Mouse (Mus musculus) adrenal gland, postnatal 14 days (tissue): ENCODE results near the gene Fbxw13. TPM values are rescaled to one million over a fixed set of nuclear protein-coding genes. Genes with fewer than 3 reads are reported as not detected.
"Not testable (repeated sequence)": the region's sequence is repeated elsewhere in the genome, so short reads cannot be mapped to it uniquely, and the experiment has no call there.

Experiments used
- DNase-seq: peaks from one replicate; pipeline ENCODE4 v3.0.0; 2021; ENCODE audit warnings: mixed read lengths
- long read RNA-seq, 2 experiments: library from polyadenylated mRNA; stranded (forward); transcript quantifications; one replicate each; pipeline ENCODE4 v2.0.0; 2021
- total RNA-seq: library from RNA; stranded (reverse); gene quantifications from 2 replicates; pipeline ENCODE4 v1.2.3, GENCODE M21; 2021

Gene Fbxw13
- not detected in 2 replicates for total RNA-seq
- long read RNA-seq, experiment 1, result 0 reads
- long read RNA-seq, experiment 2, result 0 reads

GRCm38 (mm10) chr9:109195875-109196274 is at the start of gene Fbxw13:
Gene Fbxw13, minus strand, starts transcription at chr9:109195975.
- DNase-seq, result not testable (repeated sequence)

- DNase-seq, result no peak
These were observed 38.9 kb upstream of the Fbxw13 start, which contains the start of gene Fbxw20 for GRCm38 (mm10) chr9:109234654-109235053. Gene Fbxw20, minus strand, starts transcription at chr9:109234754.

DNA sequence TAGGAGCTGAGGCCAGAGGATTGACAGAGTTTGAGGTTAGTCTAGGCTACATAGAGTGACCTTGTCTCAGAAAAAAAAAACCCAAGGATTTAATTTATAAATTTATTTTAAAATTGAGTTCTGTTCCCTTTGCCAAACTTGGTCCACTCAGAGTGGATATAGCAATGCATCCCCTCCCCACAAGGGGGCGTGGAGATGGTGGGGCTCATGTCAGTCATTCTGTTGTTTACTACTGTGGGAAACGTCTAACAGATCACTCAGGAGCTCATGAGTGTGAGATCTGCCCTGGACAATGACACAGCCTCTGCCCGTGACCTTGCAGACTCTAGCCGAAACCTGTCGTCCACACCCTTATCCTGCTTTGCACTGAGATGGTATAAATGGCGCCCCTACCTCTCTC is 22.7 kb upstream of the Fbxw13 start:
- DNase-seq, result peak; percentile 8

- DNase-seq, result not testable (repeated sequence)
These were observed 5.6 kb upstream of the Fbxw13 start for GRCm38 (mm10) chr9:109201347-109201746.

- no peak for DNase-seq
These were observed 4.6 kb upstream of the Fbxw13 start for GRCm38 (mm10) chr9:109200349-109200748.

GRCm38 (mm10) chr9:109199353-109199752 is 3.6 kb upstream of the Fbxw13 start:
- no peak for DNase-seq

GRCm38 (mm10) chr9:109177208-109177607 is 18.6 kb downstream of the Fbxw13 start:
- no peak for DNase-seq

- no peak for DNase-seq
These were observed 19.5 kb downstream of the Fbxw13 start for GRCm38 (mm10) chr9:109176301-109176700.

- DNase-seq, result no peak
These were observed 28.5 kb downstream of the Fbxw13 start for GRCm38 (mm10) chr9:109167316-109167715.

- DNase-seq, result no peak
These were observed 33.8 kb downstream of the Fbxw13 start, which contains the start of gene Fbxw21 for GRCm38 (mm10) chr9:109161941-109162340. Gene Fbxw21, minus strand, starts transcription at chr9:109162041.

DNA sequence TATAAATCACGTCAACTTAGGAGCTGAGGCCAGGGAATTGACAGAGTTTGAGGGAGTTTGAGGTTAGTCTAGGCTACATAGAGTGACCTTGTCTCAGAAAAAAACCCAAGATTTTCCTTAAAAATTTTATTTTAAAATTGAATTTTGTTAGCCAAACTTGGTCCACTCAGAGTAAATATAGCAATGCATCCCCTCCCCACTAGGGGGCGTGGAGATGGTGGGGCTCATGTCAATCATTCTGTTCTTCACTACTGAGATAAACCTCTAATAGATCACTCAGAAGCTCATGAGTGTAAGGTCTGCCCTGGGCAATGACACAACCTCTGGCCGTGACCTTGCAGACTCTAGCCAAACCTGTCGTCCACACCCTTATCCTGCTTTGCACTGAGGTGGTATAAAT is 55.4 kb downstream of the Fbxw13 start:
- not testable (repeated sequence) for DNase-seq

DNA sequence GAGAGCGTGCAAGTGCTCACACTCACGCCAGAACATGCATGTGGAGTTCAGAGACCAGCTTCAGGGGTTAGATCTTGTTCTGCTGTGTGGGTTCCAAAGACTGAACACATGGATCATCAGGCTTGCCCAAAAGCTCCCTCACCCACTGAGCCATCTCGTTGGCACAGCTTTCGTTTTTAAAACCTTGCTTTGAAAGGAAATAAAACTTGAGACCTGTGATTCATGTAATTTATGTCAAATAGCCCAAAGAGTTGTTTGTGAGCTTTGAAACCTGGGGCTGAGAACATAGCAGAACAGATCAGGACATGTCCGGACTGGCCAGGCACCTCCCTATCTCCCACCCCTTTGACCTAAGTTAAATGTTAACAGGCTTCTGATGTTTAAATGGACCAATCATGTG is 65.7 kb downstream of the Fbxw13 start:
- no peak for DNase-seq

Other genes starting within 250 kb of the Fbxw13 start
- gene Col7a1, start 242.4 kb downstream of the Fbxw13 start, total RNA-seq, result 6.0 and 8.5 TPM in 2 replicates
- gene Ucn2, start 210.0 kb downstream of the Fbxw13 start, total RNA-seq, result 0.53 and 0.89 TPM in 2 replicates
- 5.0 and 5.7 TPM in 2 replicates for gene Pfkfb4, start 204.2 kb downstream of the Fbxw13 start, total RNA-seq
- 95.6 and 167 TPM in 2 replicates for gene Shisa5, start 157.4 kb downstream of the Fbxw13 start, total RNA-seq
- gene Trex1, start 136.2 kb downstream of the Fbxw13 start, total RNA-seq, result 13.7 and 13.8 TPM in 2 replicates
- gene Atrip, start 121.9 kb downstream of the Fbxw13 start, total RNA-seq, result 14.6 and 16.0 TPM in 2 replicates
- 15.7 and 17.2 TPM in 2 replicates for gene Ccdc51, start 113.5 kb downstream of the Fbxw13 start, total RNA-seq
- gene Tma7, start 113.4 kb downstream of the Fbxw13 start, total RNA-seq, result 326 and 340 TPM in 2 replicates
- gene Plxnb1, start 100.6 kb downstream of the Fbxw13 start, total RNA-seq, result 63.8 and 67.0 TPM in 2 replicates
- not detected in 2 replicates for gene Fbxw21, start 33.9 kb downstream of the Fbxw13 start, total RNA-seq
- not detected in 2 replicates for gene Fbxw20, start 38.8 kb upstream of the Fbxw13 start, total RNA-seq
- not detected in 2 replicates for gene Fbxw14, start 91.7 kb upstream of the Fbxw13 start, total RNA-seq
- not detected in 2 replicates for gene Fbxw28, start 143.7 kb upstream of the Fbxw13 start, total RNA-seq
- gene Fbxw22, start 208.3 kb upstream of the Fbxw13 start, total RNA-seq, result not detected in 2 replicates